Mouse (Mus musculus) thymus, adult 2 months (tissue): ENCODE measurements around the gene Lrrc66. TPM values are rescaled to one million over a fixed set of nuclear protein-coding genes. Genes with fewer than 3 reads are reported as not detected.

Experiments
- DNase-seq: peaks from one replicate; pipeline ENCODE4 v3.0.0; 2021
- H3K27ac ChIP-seq: fragments of 200-500 bp; 2 replicates; pipeline ENCODE4 v1.5.1; 2012; ENCODE audit warnings: low read length, control low read depth; ENCODE audit not compliant: control insufficient read depth, insufficient read depth
- H3K27me3 ChIP-seq: fragments of 200-500 bp; 2 replicates; pipeline ENCODE4 v1.6.1; 2012; ENCODE audit warnings: mild to moderate bottlenecking, low read length, moderate library complexity, mixed read lengths; ENCODE audit not compliant: control insufficient read depth, insufficient read depth
- H3K36me3 ChIP-seq: fragments of 200-500 bp; 2 replicates; pipeline ENCODE4 v1.6.1; 2012; ENCODE audit warnings: mild to moderate bottlenecking, low read length, moderate library complexity; ENCODE audit not compliant: control insufficient read depth, insufficient read depth
- H3K4me1 ChIP-seq: fragments of 200-500 bp; replicated peaks from 2 replicates; pipeline ENCODE4 v1.6.1; 2012; ENCODE audit warnings: low read length; ENCODE audit not compliant: control insufficient read depth, insufficient read depth
- H3K4me3 ChIP-seq: fragments of 200-500 bp; 2 replicates; pipeline ENCODE4 v1.5.1; 2012; ENCODE audit warnings: mild to moderate bottlenecking, low read length, control low read depth, moderate library complexity; ENCODE audit not compliant: control insufficient read depth, insufficient read depth
- CTCF ChIP-seq: fragments of 200-500 bp; IDR thresholded peaks from 2 replicates; pipeline ENCODE4 v1.5.1; 2012; ENCODE audit warnings: mild to moderate bottlenecking, control low read depth, low read length, moderate library complexity, borderline replicate concordance; ENCODE audit not compliant: control insufficient read depth, poor library complexity, insufficient read depth; ENCODE audit errors: extremely low read depth
- POLR2A ChIP-seq: fragments of 200-500 bp; IDR thresholded peaks from 2 replicates; pipeline ENCODE4 v1.6.1; 2012; ENCODE audit warnings: mild to moderate bottlenecking, low read length, control low read depth, moderate library complexity; ENCODE audit not compliant: control insufficient read depth, poor library complexity, insufficient read depth; ENCODE audit errors: extremely low read depth
- WGBS: fragments of 180-500 bp; shearing (Covaris S2); methylation state at CpG from one replicate; pipeline ENCODE4 v1.1.7; 2018; 5-methylcytosine and 5-hydroxymethylcytosine counted together
- polyA plus RNA-seq: library from polyadenylated mRNA; depleted of rRNA; stranded (reverse); fragments of >200 nt; gene quantifications from 2 replicates; pipeline ENCODE4 v1.2.3, GENCODE M21; 2012; rRNA removed

The Lrrc66 gene
- polyA plus RNA-seq, result 0.07 and 0.18 TPM in 2 replicates

DNA sequence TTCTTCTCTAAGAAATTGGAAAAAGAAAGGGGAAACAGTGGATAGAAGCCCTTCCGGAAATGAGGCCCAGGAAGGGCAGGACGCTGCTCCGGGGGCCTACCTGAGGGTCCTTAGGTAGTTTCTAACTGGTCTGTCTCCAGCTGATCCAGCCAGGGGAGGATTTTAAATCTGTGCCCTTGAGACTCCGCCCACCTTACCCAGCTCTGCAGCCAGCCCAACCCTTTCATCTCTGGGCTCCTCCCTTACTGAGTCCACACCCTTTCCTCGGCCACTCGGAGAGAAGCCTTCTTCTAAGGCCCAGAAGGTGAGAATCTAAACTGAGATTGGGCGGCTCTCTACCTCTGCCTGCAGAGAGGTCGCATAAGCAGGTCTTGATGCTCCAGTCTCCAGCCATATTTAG lies at the start of gene Lrrc66:
Lrrc66 (minus strand) TSS at position 236 of the 400 bp plus-strand sequence.
- no peak for DNase-seq
- H3K36me3 ChIP-seq, result 0 out of 2 replicates have a peak, but pooled peaks cover 4% of the 10 kb centered on the region
- no peak within 1 kb of the TSS for H3K4me3 ChIP-seq
- no peaks in the 10 kb centered on the region for H3K27me3 ChIP-seq
- no peak within 1 kb of the TSS for H3K27ac ChIP-seq
- TF ChIP-seq CTCF (no peak), POLR2A (no peak)
- peaks cover 11% of the 10 kb centered on the region for H3K4me1 ChIP-seq
- 91% methylated on average over 8 of the region's 8 CpGs for WGBS

DNA sequence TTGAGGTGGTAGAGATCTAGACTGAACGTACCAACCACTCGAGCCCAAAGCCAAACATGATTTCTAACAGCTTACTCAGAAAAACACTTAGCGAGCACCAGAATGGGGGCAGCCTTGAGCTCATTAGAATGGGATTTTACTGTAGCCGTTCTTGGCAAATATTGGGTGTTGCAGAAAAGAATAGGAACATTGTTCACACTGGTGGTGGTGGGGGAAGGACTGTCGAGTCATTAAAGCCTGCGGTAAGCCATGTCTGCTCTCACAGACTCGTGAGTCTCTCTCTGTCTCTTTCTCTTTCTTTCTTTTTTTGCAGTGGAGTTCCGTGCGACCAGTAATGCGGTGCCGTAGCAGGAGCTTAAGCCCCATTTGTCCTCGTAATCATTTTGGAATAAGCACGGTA lies 44.3 kb upstream of the Lrrc66 start:
- no peak overlapping the region for H3K4me3 ChIP-seq
- 85% methylated on average over 13 of the region's 13 CpGs for WGBS

DNA sequence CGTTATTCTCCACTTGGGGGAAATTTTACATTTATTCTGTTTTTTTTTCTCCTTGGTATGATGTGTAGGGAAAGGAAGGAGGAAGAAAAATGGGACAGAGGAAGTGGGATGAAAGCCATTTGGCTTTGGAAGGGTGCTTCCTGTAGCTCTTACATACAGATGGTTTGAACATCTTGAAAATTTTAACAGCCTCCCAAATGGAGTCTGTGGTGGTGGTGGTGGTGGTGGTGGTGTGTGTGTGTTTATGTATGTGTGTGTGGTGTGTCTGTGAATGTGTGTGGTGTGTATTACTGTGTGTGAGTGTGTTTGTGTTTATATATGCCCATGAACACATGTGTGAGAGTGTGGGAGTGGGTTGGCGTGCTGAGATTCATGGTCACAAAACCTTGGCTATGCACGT lies 43.3 kb upstream of the Lrrc66 start:
- TF ChIP-seq POLR2A (no peak), CTCF (no peak)
- no peak overlapping the region for H3K4me3 ChIP-seq

More for the DNA sequence above, 44.3 kb upstream of the Lrrc66 start:
- no peak for TF ChIP-seq POLR2A
- no peak for TF ChIP-seq CTCF
- Histone ChIP-seq H3K36me3 (no peaks in the 10 kb centered on the region), H3K27ac (no peak overlapping the region), H3K4me1 (no peaks in the 10 kb centered on the region), H3K27me3 (no peaks in the 10 kb centered on the region)
- DNase-seq, result no peak

DNA sequence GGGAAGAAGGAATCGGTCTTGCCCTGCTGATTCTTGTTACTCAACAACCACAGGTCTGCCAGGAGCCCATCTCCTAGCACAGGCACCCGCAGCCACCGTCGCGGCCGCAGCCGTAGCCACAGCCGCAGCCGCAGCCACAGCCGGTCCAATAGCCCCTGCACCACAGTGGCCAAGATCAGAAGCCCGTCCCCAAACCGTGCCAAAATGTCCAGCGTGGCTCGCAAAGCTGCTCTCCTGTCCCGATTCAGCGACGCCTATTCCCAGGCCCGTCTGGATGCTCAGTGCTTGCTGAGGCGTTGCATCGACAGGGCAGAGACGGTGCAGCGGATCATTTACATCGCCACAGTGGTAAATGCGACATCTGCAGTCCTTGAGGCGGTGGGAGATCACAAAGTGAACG lies 37.1 kb upstream of the Lrrc66 start:
- Histone ChIP-seq H3K4me1 (no peaks in the 10 kb centered on the region), H3K4me3 (no peak overlapping the region), H3K27me3 (no peaks in the 10 kb centered on the region), H3K36me3 (no peaks in the 10 kb centered on the region), H3K27ac (no peak overlapping the region)
- no peak for DNase-seq
- WGBS, result 63% methylated on average over 26 of the region's 26 CpGs
- no peak for TF ChIP-seq CTCF
- TF ChIP-seq POLR2A, result no peak

More for the DNA sequence above, 43.3 kb upstream of the Lrrc66 start:
- H3K27ac ChIP-seq, result no peak overlapping the region
- no peak for DNase-seq
- no peaks in the 10 kb centered on the region for H3K27me3 ChIP-seq
- H3K4me1 ChIP-seq, result no peaks in the 10 kb centered on the region
- no peaks in the 10 kb centered on the region for H3K36me3 ChIP-seq
- WGBS, result 91% methylated on average over 3 of the region's 3 CpGs

DNA sequence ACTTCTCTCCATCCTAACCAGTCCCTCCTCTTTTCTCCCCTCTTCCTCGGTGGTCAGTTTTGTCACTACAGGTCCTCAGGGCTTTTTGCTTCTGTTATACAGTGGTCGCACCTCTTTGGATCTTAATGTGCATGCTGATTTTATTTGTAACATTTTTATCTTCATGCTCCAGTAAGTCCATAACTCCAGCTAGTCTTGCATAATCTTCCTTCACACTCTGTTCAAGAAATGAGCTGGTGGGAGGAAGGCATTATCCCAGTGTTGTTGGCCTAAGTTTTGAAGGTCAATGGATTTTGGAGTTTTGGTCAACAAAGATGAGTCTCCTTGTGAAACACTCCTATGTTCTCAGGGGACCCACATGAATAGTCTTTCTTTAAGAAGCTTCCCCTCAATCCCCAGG lies 35.6 kb upstream of the Lrrc66 start:
- Histone ChIP-seq H3K27ac (no peak overlapping the region), H3K27me3 (no peaks in the 10 kb centered on the region), H3K4me3 (no peak overlapping the region), H3K36me3 (no peaks in the 10 kb centered on the region), H3K4me1 (no peaks in the 10 kb centered on the region)
- 85% methylated on average over 2 of the region's 2 CpGs for WGBS
- TF ChIP-seq CTCF, result no peak
- no peak for TF ChIP-seq POLR2A
- no peak for DNase-seq

DNA sequence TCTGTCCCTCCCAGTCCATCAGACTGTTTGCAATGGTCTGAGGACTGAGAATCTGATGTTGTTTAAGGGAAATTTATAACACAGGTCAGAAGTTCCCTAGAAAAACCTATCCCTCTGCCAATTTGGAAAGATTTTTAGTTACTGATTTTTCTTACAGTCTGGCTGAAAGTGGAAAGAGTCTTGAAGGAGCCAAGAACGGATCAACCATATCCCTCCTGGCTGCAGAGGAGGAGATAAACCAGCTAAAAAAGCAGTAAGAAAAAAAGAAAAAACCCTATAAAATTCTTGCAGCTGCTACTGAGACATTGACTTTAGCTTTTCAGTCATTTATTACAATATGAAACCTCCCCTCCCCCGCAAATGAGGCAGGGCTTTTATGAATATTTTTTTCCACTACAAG lies 34.4 kb upstream of the Lrrc66 start:
- TF ChIP-seq CTCF, result no peak
- TF ChIP-seq POLR2A, result no peak
- WGBS, result 95% methylated on average over 2 of the region's 2 CpGs
- no peak for DNase-seq
- Histone ChIP-seq H3K27me3 (no peaks in the 10 kb centered on the region), H3K36me3 (no peaks in the 10 kb centered on the region), H3K4me3 (no peak overlapping the region), H3K4me1 (no peaks in the 10 kb centered on the region), H3K27ac (no peak overlapping the region)

DNA sequence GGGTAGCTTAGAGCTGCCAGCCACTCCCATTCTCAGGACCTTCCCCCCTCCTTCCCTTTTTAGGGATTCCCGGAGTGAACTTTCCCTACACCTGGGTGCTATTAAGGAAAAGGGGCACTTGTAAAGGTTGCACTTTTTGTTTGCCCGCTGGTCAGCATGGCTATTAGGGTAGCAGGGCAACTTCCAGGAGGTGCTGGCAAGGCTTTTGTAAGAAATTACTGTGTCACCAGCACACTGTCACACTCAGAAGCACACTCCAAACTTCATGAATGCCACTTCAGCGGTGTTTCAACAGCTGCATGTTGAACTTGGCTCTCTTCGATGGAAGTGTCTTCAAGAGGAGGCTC lies 19.5 kb upstream of the Lrrc66 start:
- H3K27ac ChIP-seq, result no peak overlapping the region
- TF ChIP-seq POLR2A (no peak), CTCF (no peak)
- H3K27me3 ChIP-seq, result peaks cover 17% of the 10 kb centered on the region
- peaks cover 18% of the 10 kb centered on the region for H3K4me1 ChIP-seq
- no peak for DNase-seq
- H3K36me3 ChIP-seq, result no peaks in the 10 kb centered on the region
- no peak overlapping the region for H3K4me3 ChIP-seq
- WGBS, result 9% methylated on average over 4 of the region's 4 CpGs
